Mouse (Mus musculus) lung, embryonic 16.5 days (tissue): ENCODE results near the gene Scn4b. TPM values are rescaled to one million over a fixed set of nuclear protein-coding genes. Genes with fewer than 3 reads are reported as not detected.

Experiments used
- ATAC-seq: fragments of 200-750 bp; cut with Nextera tagmentation; 2 replicates; pipeline ENCODE4 v1.8.0; 2017; ENCODE audit warnings: low read depth, mild to moderate bottlenecking, moderate library complexity
- H3K27ac ChIP-seq: fragments of 300-500 bp; sonication (generic); 2 replicates; pipeline ENCODE4 v1.5.1; 2014; ENCODE audit warnings: mild to moderate bottlenecking, control low read depth, low read length
- H3K27me3 ChIP-seq: fragments of 300-500 bp; sonication (generic); 2 replicates; pipeline ENCODE4 v1.6.1; 2014; ENCODE audit warnings: low read depth, low read length, mixed read lengths; ENCODE audit not compliant: control insufficient read depth, insufficient read depth
- H3K36me3 ChIP-seq: fragments of 300-500 bp; sonication (generic); 2 replicates; pipeline ENCODE4 v1.6.1; 2014; ENCODE audit warnings: low read length; ENCODE audit not compliant: control insufficient read depth, insufficient read depth
- H3K4me1 ChIP-seq: fragments of 300-500 bp; sonication (generic); replicated peaks from 2 replicates; pipeline ENCODE4 v1.6.1; 2014; ENCODE audit warnings: low read length, mixed read lengths; ENCODE audit not compliant: control insufficient read depth, insufficient read depth
- H3K4me2 ChIP-seq: fragments of 300-500 bp; sonication (generic); 2 replicates; pipeline ENCODE4 v1.6.1; 2014; ENCODE audit warnings: low read depth, low read length, control low read depth
- H3K4me3 ChIP-seq: fragments of 300-500 bp; sonication (generic); 2 replicates; pipeline ENCODE4 v1.5.1; 2014; ENCODE audit warnings: mild to moderate bottlenecking, low read length, control low read depth
- H3K9ac ChIP-seq: fragments of 300-500 bp; sonication (generic); 2 replicates; pipeline ENCODE4 v1.6.1; 2014; ENCODE audit warnings: low read length, control low read depth
- H3K9me3 ChIP-seq: fragments of 300-500 bp; sonication (generic); 2 replicates; pipeline ENCODE4 v1.6.1; 2016; ENCODE audit warnings: low read length; ENCODE audit not compliant: control insufficient read depth
- WGBS: fragments of 180-500 bp; shearing (Covaris S2); extraction: QIAGEN DNeasy Blood & Tissue Kit; methylation state at CpG from one replicate; pipeline ENCODE4 v1.1.7; 2014; 5-methylcytosine and 5-hydroxymethylcytosine counted together
- polyA plus RNA-seq: library from polyadenylated mRNA; unstranded; fragments of >200 nt; fragmentation: Nextera tagmentation; extraction: Ambion mirVana; gene quantifications from 2 replicates; pipeline ENCODE4 v1.2.1, GENCODE M21; 2015

Gene Scn4b
- polyA plus RNA-seq, result 0.89 and 1.2 TPM in 2 replicates

- H3K4me2 ChIP-seq, result peak within 1 kb of the TSS; percentile 93
- H3K27ac ChIP-seq, result no peak within 1 kb of the TSS
- H3K27me3 ChIP-seq, result peaks cover 74% of the 10 kb centered on the region
- ATAC-seq, result peak; percentile 72
- H3K9me3 ChIP-seq, result no peaks in the 10 kb centered on the region
- under 1% methylated on average over 68 of the region's 76 CpGs for WGBS
- H3K4me3 ChIP-seq, result peak within 1 kb of the TSS; percentile 55
- no peaks in the 10 kb centered on the region for H3K36me3 ChIP-seq
- peaks cover 7% of the 10 kb centered on the region for H3K4me1 ChIP-seq
- H3K9ac ChIP-seq, result peak within 1 kb of the TSS; percentile 47; the same call in 1 of the 2 replicates
Observed at GRCm38 (mm10) chr9:45138191-45139032, at the start of gene Scn4b. Gene Scn4b (plus strand): TSS chr9:45138395.

GRCm38 (mm10) chr9:45090811-45091210 is 47.4 kb upstream of the Scn4b start:
- 69% methylated on average over 3 of the region's 3 CpGs for WGBS
- Histone ChIP-seq H3K4me3 (no peak overlapping the region), H3K27ac (no peak overlapping the region), H3K36me3 (no peaks in the 10 kb centered on the region), H3K4me1 (no peaks in the 10 kb centered on the region), H3K4me2 (no peak overlapping the region), H3K27me3 (no peaks in the 10 kb centered on the region), H3K9ac (no peak overlapping the region), H3K9me3 (no peaks in the 10 kb centered on the region)
- ATAC-seq, result no peak

GRCm38 (mm10) chr9:45092641-45093040 is 45.6 kb upstream of the Scn4b start:
- Histone ChIP-seq H3K9me3 (no peaks in the 10 kb centered on the region), H3K4me2 (no peak overlapping the region), H3K4me3 (no peak overlapping the region), H3K4me1 (no peaks in the 10 kb centered on the region), H3K27ac (no peak overlapping the region), H3K9ac (no peak overlapping the region), H3K36me3 (no peaks in the 10 kb centered on the region), H3K27me3 (no peaks in the 10 kb centered on the region)
- no peak for ATAC-seq
- 38% methylated on average over 4 of the region's 4 CpGs for WGBS

GRCm38 (mm10) chr9:45095149-45095937 is 42.9 kb upstream of the Scn4b start:
- no peaks in the 10 kb centered on the region for H3K27me3 ChIP-seq
- WGBS, result 65% methylated on average over 6 of the region's 6 CpGs
- H3K27ac ChIP-seq, result no peak overlapping the region
- H3K36me3 ChIP-seq, result no peaks in the 10 kb centered on the region
- no peaks in the 10 kb centered on the region for H3K9me3 ChIP-seq
- no peak; the same call in 1 of the 2 replicates for ATAC-seq
- no peaks in the 10 kb centered on the region for H3K4me1 ChIP-seq
- no peak overlapping the region for H3K4me3 ChIP-seq
- no peak overlapping the region for H3K4me2 ChIP-seq
- H3K9ac ChIP-seq, result no peak overlapping the region

GRCm38 (mm10) chr9:45097877-45098276 is 40.3 kb upstream of the Scn4b start:
- WGBS, result 74% methylated on average over 5 of the region's 5 CpGs
- Histone ChIP-seq H3K27ac (no peak overlapping the region), H3K4me1 (no peaks in the 10 kb centered on the region), H3K9ac (no peak overlapping the region), H3K27me3 (no peaks in the 10 kb centered on the region), H3K4me2 (no peak overlapping the region), H3K36me3 (no peaks in the 10 kb centered on the region), H3K4me3 (no peak overlapping the region), H3K9me3 (no peaks in the 10 kb centered on the region)
- ATAC-seq, result no peak

- 37% methylated on average over 3 of the region's 3 CpGs for WGBS
- no peak overlapping the region for H3K4me3 ChIP-seq
- ATAC-seq, result no peak
Observed at GRCm38 (mm10) chr9:45098426-45098825, 39.8 kb upstream of the Scn4b start.

GRCm38 (mm10) chr9:45102528-45102927 is 35.7 kb upstream of the Scn4b start:
- 71% methylated on average over 1 of the region's 1 CpGs for WGBS

More at GRCm38 (mm10) chr9:45098426-45098825, 39.8 kb upstream of the Scn4b start:
- H3K4me2 ChIP-seq, result no peak overlapping the region
- H3K27ac ChIP-seq, result no peak overlapping the region
- no peaks in the 10 kb centered on the region for H3K36me3 ChIP-seq
- H3K9me3 ChIP-seq, result no peaks in the 10 kb centered on the region
- H3K27me3 ChIP-seq, result no peaks in the 10 kb centered on the region
- no peak overlapping the region for H3K9ac ChIP-seq
- H3K4me1 ChIP-seq, result no peaks in the 10 kb centered on the region

GRCm38 (mm10) chr9:45103211-45103979 is 34.8 kb upstream of the Scn4b start:
- H3K4me1 ChIP-seq, result no peaks in the 10 kb centered on the region
- H3K27ac ChIP-seq, result no peak overlapping the region
- H3K9me3 ChIP-seq, result no peaks in the 10 kb centered on the region
- no peak overlapping the region for H3K4me3 ChIP-seq
- no peak overlapping the region for H3K9ac ChIP-seq
- H3K27me3 ChIP-seq, result no peaks in the 10 kb centered on the region
- no peak for ATAC-seq
- H3K4me2 ChIP-seq, result no peak overlapping the region
- no peaks in the 10 kb centered on the region for H3K36me3 ChIP-seq
- 43% methylated on average over 11 of the region's 11 CpGs for WGBS

More at GRCm38 (mm10) chr9:45102528-45102927, 35.7 kb upstream of the Scn4b start:
- Histone ChIP-seq H3K4me3 (no peak overlapping the region), H3K9me3 (no peaks in the 10 kb centered on the region), H3K36me3 (no peaks in the 10 kb centered on the region), H3K27me3 (no peaks in the 10 kb centered on the region), H3K27ac (no peak overlapping the region), H3K9ac (no peak overlapping the region), H3K4me2 (no peak overlapping the region), H3K4me1 (no peaks in the 10 kb centered on the region)
- ATAC-seq, result no peak
